Mouse (Mus musculus) liver, embryonic 14.5 days (tissue): ENCODE results near the gene Rbm33.

Source experiments
- CTCF ChIP-seq: IDR thresholded peaks from 2 replicates; pipeline ENCODE4 v1.5.1; 2016; ENCODE audit warnings: antibody characterized with exemption, low read depth, control low read depth
- EP300 ChIP-seq: IDR thresholded peaks from 2 replicates; pipeline ENCODE4 v1.6.1; 2016; ENCODE audit warnings: antibody characterized with exemption, low read depth

GRCm38 (mm10) chr5:28463656-28464055, 146.7 kb downstream of the Rbm33 start:
- TF ChIP-seq EP300 (no peak), CTCF (no peak)
